8 mouse cellular contexts compared by ENCODE assay signal in genomic region chr5:135544865-135545797, GRCm38 (mm10). TPM values are rescaled to one million over a fixed set of nuclear protein-coding genes. Genes with fewer than 3 reads are reported as not detected.
DNase-seq lines count a peak whose midpoint lies in the region; ATAC-seq lines count a peak whose summit lies in the region.

TSS of gene Hip1 (minus strand) at chr5:135545120.

- peak within 1 kb of the TSS; percentile 90 for H3K4me2 ChIP-seq in intestine, embryonic 14.5 days (ENCODE audit: low read length)

- no peaks in the 10 kb centered on the region for H3K27me3 ChIP-seq in intestine, embryonic 14.5 days (replicated peaks; ENCODE audit: control insufficient read depth, insufficient read depth, low read length)

- peak within 1 kb of the TSS; percentile 76 for H3K4me3 ChIP-seq in intestine, embryonic 14.5 days (ENCODE audit: low read depth, low read length)

- peak; percentile 95 to 96 for DNase-seq in adrenal gland, adult 18-20 months (ENCODE audit: low spot score in 2 of 2)
- peak; percentile 96 for DNase-seq in embryo, embryonic 11 days
- peak; percentile 100 for DNase-seq in gastrocnemius, postnatal 25 days
- peak; percentile 99 for DNase-seq in intestine, embryonic 14.5 days (ENCODE audit: low spot score)
- peak; percentile 99 to 100 for DNase-seq in left cerebral cortex, postnatal 14 days (ENCODE audit: low spot score in 2 of 2)
- DNase-seq in mesoderm, embryonic 11.5 days (ENCODE audit: low read depth, low spot score) = peak; percentile 99
- DNase-seq in right cerebral cortex, postnatal 36 days (ENCODE audit: low spot score in 2 of 2) = peak; percentile 99 to 100
- peak; percentile 100 for DNase-seq in yolk sac, embryonic 10.5 days (ENCODE audit: low spot score)

- H3K4me1 ChIP-seq in intestine, embryonic 14.5 days (replicated peaks; ENCODE audit: control insufficient read depth, insufficient read depth, low read length) = 0 out of 2 replicates have a peak, but pooled peaks cover 3% of the 10 kb centered on the region

- H3K27ac ChIP-seq in intestine, embryonic 14.5 days (ENCODE audit: low read depth) = peak within 1 kb of the TSS; percentile 33; the same call in 1 of the 2 replicates

- H3K36me3 ChIP-seq in intestine, embryonic 14.5 days (ENCODE audit: control insufficient read depth, insufficient read depth, low read length) = no peaks in the 10 kb centered on the region

- H3K9me3 ChIP-seq in intestine, embryonic 14.5 days (ENCODE audit: control insufficient read depth, low read length) = no peaks in the 10 kb centered on the region

- under 1% methylated on average over 46 of the region's 46 CpGs for WGBS in intestine, embryonic 14.5 days

- intact Hi-C loops in left cerebral cortex, postnatal 14 days (cut with DNase I) = loop anchor here (2.0 kb wide), 1 partner anchor 56 kb away; no protein-coding TSS in a partner anchor

- H3K9ac ChIP-seq in intestine, embryonic 14.5 days (ENCODE audit: low read length) = peak within 1 kb of the TSS; percentile 50

- peak; percentile 100 for ATAC-seq in intestine, embryonic 14.5 days (replicated peaks; ENCODE audit: low FRiP score, low TSS enrichment, low read depth)

RNA-seq across cellular contexts. Expression of gene Hip1, which starts in this region (rescaled TPM):
- total RNA-seq in adrenal gland, adult 18-20 months (2021) = 10 to 100 TPM; 19.7 to 24.4 TPM
- 10 to 100 TPM; 24.6 to 28.7 TPM for total RNA-seq in gastrocnemius, postnatal 25 days (2021)
- 32.7 and 37.3 TPM in 2 replicates for polyA plus RNA-seq in intestine, embryonic 14.5 days (2014; fragmentation: Nextera tagmentation; extraction: Ambion mirVana)
- 10 to 100 TPM; 66.9 to 72.0 TPM for total RNA-seq in left cerebral cortex, postnatal 14 days (2021)

Comparison
In these comparisons a context has a peak if more than half of its experiments do, and no peak if none do; other contexts are left out.
1. Peak in every context shown above with its lines: DNase-seq, ATAC-seq, H3K4me3 ChIP-seq and H3K27ac ChIP-seq.